Mouse (Mus musculus) heart, embryonic 10.5 days (tissue): ENCODE results near the gene Bcar1. TPM values are rescaled to one million over a fixed set of nuclear protein-coding genes. Genes with fewer than 3 reads are reported as not detected.

ENCODE experiments used
- DNase-seq: peaks from one replicate; pipeline ENCODE4 v3.0.0-alpha.2; 2017; ENCODE audit warnings: low spot score
- H3K27ac ChIP-seq: fragments of 300-500 bp; sonication (generic); 2 replicates; pipeline ENCODE4 v1.5.1; 2016; ENCODE audit warnings: mild to moderate bottlenecking
- H3K27me3 ChIP-seq: fragments of 300-500 bp; sonication (generic); 2 replicates; pipeline ENCODE4 v1.6.1; 2016; ENCODE audit warnings: mild to moderate bottlenecking; ENCODE audit not compliant: poor library complexity, insufficient read depth, severe bottlenecking
- H3K36me3 ChIP-seq: fragments of 300-500 bp; sonication (generic); 2 replicates; pipeline ENCODE4 v1.6.1; 2016; ENCODE audit warnings: mild to moderate bottlenecking, moderate library complexity
- H3K4me1 ChIP-seq: fragments of 300-500 bp; sonication (generic); 2 replicates; pipeline ENCODE4 v1.6.1; 2016; ENCODE audit warnings: mild to moderate bottlenecking
- H3K4me3 ChIP-seq: fragments of 300-500 bp; sonication (generic); 2 replicates; pipeline ENCODE4 v1.5.1; 2016; ENCODE audit warnings: mild to moderate bottlenecking, moderate library complexity
- H3K9me3 ChIP-seq: fragments of 300-500 bp; sonication (generic); 2 replicates; pipeline ENCODE4 v1.6.1; 2016; ENCODE audit warnings: mild to moderate bottlenecking, moderate library complexity
- WGBS: fragments of 180-500 bp; shearing (Covaris S2); methylation state at CpG from one replicate; pipeline ENCODE4 v1.1.7; 2016; 5-methylcytosine and 5-hydroxymethylcytosine counted together
- microRNA-seq: library from miRNA; unstranded; fragments of <30 nt; microRNA quantifications from one replicate; pipeline ENCODE4, GENCODE M21; 2017
- polyA plus RNA-seq: library from polyadenylated mRNA; unstranded; fragments of >200 nt; fragmentation: Nextera tagmentation; extraction: Ambion mirVana; gene quantifications from 2 replicates; pipeline ENCODE4 v1.2.1, GENCODE M21; 2016

The Bcar1 gene
- polyA plus RNA-seq, 1 experiment from 2014 or later: 53.2 TPM

DNA sequence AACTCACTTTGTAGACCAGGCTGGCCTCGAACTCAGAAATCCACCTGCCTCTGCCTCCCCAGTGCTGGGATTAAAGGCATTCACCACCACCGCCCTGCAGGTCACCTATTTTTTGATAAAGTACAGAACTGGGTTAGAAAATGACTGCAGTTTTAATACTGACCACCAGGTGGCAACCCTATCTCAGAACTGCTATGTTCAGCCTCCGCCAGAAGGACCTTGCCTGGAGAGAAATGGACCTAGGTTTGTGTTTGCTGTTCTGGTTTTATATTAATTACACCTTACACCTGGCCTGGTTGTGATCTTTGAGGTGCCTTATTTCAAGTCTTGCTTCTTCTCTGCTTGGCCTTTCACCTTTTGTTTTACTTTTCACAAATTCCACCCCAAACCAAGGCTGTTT lies 65.5 kb downstream of the Bcar1 start:
- Histone ChIP-seq H3K4me1 (peaks cover 3% of the 10 kb centered on the region; the same call in 1 of the 2 replicates), H3K4me3 (no peak overlapping the region), H3K27ac (no peak overlapping the region), H3K9me3 (0 out of 2 replicates have a peak, but pooled peaks cover 4% of the 10 kb centered on the region), H3K27me3 (no peaks in the 10 kb centered on the region; the same call in 1 of the 2 replicates), H3K36me3 (no peaks in the 10 kb centered on the region)
- WGBS: 34% methylated on average over 3 of the region's 3 CpGs
- DNase-seq: no peak

DNA sequence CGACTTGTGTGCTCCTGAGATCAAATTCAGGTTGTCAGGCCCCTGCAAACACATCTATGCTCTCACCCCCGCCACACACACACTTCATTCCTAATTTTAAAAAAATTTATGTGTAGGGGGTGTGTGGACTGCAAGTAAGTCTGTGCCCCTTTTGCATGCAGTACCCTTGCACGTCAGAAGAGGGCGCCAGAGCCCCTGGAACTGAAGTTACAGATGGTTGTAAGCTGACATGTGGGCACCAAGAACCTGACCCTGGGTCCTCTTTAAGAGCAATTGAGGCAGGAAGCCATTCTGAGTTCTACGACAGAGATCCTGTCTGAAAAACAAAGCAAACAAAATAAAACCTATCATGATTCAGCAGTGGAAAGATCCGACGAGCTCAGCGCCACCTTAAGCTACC lies 67.4 kb downstream of the Bcar1 start:
- Histone ChIP-seq H3K4me3 (no peak overlapping the region), H3K4me1 (peaks cover 3% of the 10 kb centered on the region; the same call in 1 of the 2 replicates), H3K27me3 (no peaks in the 10 kb centered on the region; the same call in 1 of the 2 replicates), H3K9me3 (0 out of 2 replicates have a peak, but pooled peaks cover 4% of the 10 kb centered on the region), H3K36me3 (peaks cover 6% of the 10 kb centered on the region), H3K27ac (no peak overlapping the region)
- WGBS: 73% methylated on average over 8 of the region's 8 CpGs
- DNase-seq: no peak

DNA sequence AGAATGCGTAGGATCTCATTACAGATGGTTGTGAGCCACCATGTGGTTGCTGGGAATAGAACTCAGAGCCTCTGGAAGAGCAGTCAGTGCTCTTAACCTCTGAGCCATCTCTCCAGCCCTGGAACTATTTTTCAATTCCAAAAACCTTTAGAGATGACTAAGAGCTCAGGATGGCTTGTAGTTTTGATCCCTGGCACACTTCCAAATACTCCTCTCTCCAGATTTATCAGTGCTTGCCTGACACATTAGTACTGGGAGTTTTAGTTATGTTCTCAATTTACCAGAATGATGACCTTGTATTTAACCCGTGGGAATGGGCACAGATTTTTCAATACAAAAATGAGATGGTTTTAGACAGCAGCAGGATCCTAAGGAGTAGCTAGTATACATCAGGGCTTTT lies 76.9 kb downstream of the Bcar1 start:
- Histone ChIP-seq H3K27me3 (no peaks in the 10 kb centered on the region), H3K4me3 (no peak overlapping the region), H3K27ac (no peak overlapping the region), H3K36me3 (peaks cover 53% of the 10 kb centered on the region), H3K9me3 (0 out of 2 replicates have a peak, but pooled peaks cover 3% of the 10 kb centered on the region), H3K4me1 (no peaks in the 10 kb centered on the region)
- no peak for DNase-seq
- 80% methylated on average over 2 of the region's 2 CpGs for WGBS

DNA sequence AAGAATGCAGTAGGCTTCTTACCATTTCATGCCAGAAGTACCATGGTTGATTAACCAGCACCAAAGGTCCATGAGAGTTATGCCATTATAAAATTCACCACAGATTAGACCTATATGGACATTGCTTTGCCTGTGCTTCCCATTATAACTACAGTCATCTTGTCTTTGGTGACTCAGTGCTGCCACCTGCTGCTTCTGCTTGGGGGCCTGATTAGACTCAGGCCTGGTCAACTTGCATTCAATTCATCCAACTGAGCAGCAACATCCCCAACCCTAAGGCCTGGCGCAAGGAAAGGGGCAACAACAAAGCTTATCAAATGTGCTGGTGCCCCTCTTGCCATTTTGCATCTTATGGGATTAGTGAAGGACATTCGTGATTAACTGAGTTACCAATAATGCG lies 81.1 kb downstream of the Bcar1 start:
- H3K4me3 ChIP-seq: no peak overlapping the region
- no peaks in the 10 kb centered on the region for H3K9me3 ChIP-seq
- peaks cover 12% of the 10 kb centered on the region for H3K4me1 ChIP-seq
- no peaks in the 10 kb centered on the region for H3K27me3 ChIP-seq
- DNase-seq: no peak
- 87% methylated on average over 3 of the region's 3 CpGs for WGBS
- peaks cover 32% of the 10 kb centered on the region for H3K36me3 ChIP-seq
- no peak overlapping the region for H3K27ac ChIP-seq

Small RNA genes lying within 50 kb of the gene (microRNA-seq; reads per million reads assigned to microRNA genes)
- not detected for gene Mir7076

Other genes starting within 250 kb of the Bcar1 start
- 4.4 and 5.9 TPM in 2 replicates for gene Wdr59, start 221.7 kb downstream of the Bcar1 start, polyA plus RNA-seq
- gene Znrf1, start 207.7 kb downstream of the Bcar1 start, polyA plus RNA-seq: 21.3 and 37.0 TPM in 2 replicates
- gene Ldhd, start 113.4 kb downstream of the Bcar1 start, polyA plus RNA-seq: 0.30 and 0.43 TPM in 2 replicates
- 17.6 and 18.1 TPM in 2 replicates for gene Zfp1, start 100.4 kb downstream of the Bcar1 start, polyA plus RNA-seq
- gene Ctrb1, start 52.8 kb downstream of the Bcar1 start, polyA plus RNA-seq: not detected in 2 replicates
- gene Cfdp1, start 110.5 kb upstream of the Bcar1 start, polyA plus RNA-seq: 155 and 217 TPM in 2 replicates
- gene Tmem170, start 132.9 kb upstream of the Bcar1 start, polyA plus RNA-seq: 5.1 and 7.4 TPM in 2 replicates
- gene Chst5, start 166.6 kb upstream of the Bcar1 start, polyA plus RNA-seq: 0.91 and 2.9 TPM in 2 replicates
- gene Tmem231, start 190.1 kb upstream of the Bcar1 start, polyA plus RNA-seq: 6.2 and 8.2 TPM in 2 replicates
- gene Gabarapl2, start 196.9 kb upstream of the Bcar1 start, polyA plus RNA-seq: 172 and 178 TPM in 2 replicates
- 9.9 and 11.5 TPM in 2 replicates for gene Adat1, start 248.5 kb upstream of the Bcar1 start, polyA plus RNA-seq